Mouse (Mus musculus) cerebellum, adult 2 months (tissue): ENCODE measurements around the gene Apol7e.

ENCODE experiments used
- CTCF ChIP-seq: fragments of 200-500 bp; IDR thresholded peaks from 2 replicates; pipeline ENCODE4 v1.5.1; 2011; ENCODE audit warnings: low read depth, mild to moderate bottlenecking, control low read depth, low read length, moderate library complexity, borderline replicate concordance; ENCODE audit not compliant: insufficient read depth
- POLR2A ChIP-seq: fragments of 200-500 bp; IDR thresholded peaks from 2 replicates; pipeline ENCODE4 v1.6.1; 2011; ENCODE audit warnings: low read length, control low read depth, borderline replicate concordance; ENCODE audit not compliant: insufficient read depth

DNA sequence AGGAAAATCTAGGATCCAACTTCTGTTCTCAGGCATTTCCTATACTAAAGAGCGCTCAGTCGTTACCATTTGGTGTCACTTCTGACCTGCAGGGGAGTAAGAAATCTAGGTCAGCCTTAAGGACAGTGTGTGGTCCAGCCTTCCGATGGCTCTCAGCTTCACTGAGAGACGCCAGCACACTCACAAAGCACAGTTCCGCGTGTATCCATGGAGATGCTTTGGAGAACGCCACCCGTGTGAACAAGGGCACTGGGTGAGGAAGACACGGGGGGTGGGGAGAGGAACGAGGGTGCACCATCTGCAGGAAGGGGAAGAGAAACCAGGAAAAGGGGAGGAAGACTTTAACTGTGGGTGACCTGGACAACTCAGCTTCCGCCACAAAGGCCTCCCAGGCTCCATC is 53.8 kb downstream of the Apol7e start:
- TF ChIP-seq POLR2A (no peak), CTCF (no peak)
